Mouse (Mus musculus) lung, postnatal 36 days (tissue): ENCODE results near the gene Hsp90b1.
A peak's percentile ranks its signal among the peaks of the same experiment; 100 is the strongest.
"Not testable (repeated sequence)": the region's sequence is repeated elsewhere in the genome, so short reads cannot be mapped to it uniquely, and the experiment has no call there.

ENCODE experiments used
- DNase-seq: peaks from one replicate; pipeline ENCODE4 v3.0.0; 2022; ENCODE audit warnings: mixed read lengths

The Hsp90b1 gene

GRCm38 (mm10) chr10:86705318-86705921, at the start of gene Hsp90b1, which contains the start of gene Ttc41:
Gene Hsp90b1, minus strand, starts transcription at chr10:86705509.
Gene Ttc41, plus strand, starts transcription at chr10:86705811.
- DNase-seq = peak; percentile 99

GRCm38 (mm10) chr10:86744306-86744705, 39.0 kb upstream of the Hsp90b1 start:
- no peak for DNase-seq

GRCm38 (mm10) chr10:86742918-86743317, 37.6 kb upstream of the Hsp90b1 start:
- DNase-seq = no peak

- no peak for DNase-seq
These were observed 29.7 kb upstream of the Hsp90b1 start for GRCm38 (mm10) chr10:86735036-86735435.

GRCm38 (mm10) chr10:86731500-86731863, 26.2 kb upstream of the Hsp90b1 start:
- no peak for DNase-seq

GRCm38 (mm10) chr10:86730823-86731499, 25.7 kb upstream of the Hsp90b1 start:
- DNase-seq = peak; percentile 96

GRCm38 (mm10) chr10:86728176-86728575, 22.9 kb upstream of the Hsp90b1 start:
- peak; percentile 9 for DNase-seq

GRCm38 (mm10) chr10:86727548-86727980, 22.3 kb upstream of the Hsp90b1 start:
- DNase-seq = peak; percentile 81

- no peak for DNase-seq
These were observed 6.8 kb upstream of the Hsp90b1 start for GRCm38 (mm10) chr10:86712156-86712555.

GRCm38 (mm10) chr10:86707134-86707533, 1.8 kb upstream of the Hsp90b1 start:
- no peak for DNase-seq

- peak; percentile 95 for DNase-seq
These were observed 828 bp upstream of the Hsp90b1 start for GRCm38 (mm10) chr10:86705922-86706752.

GRCm38 (mm10) chr10:86704589-86705191, 619 bp downstream of the Hsp90b1 start:
- peak; percentile 58 for DNase-seq

GRCm38 (mm10) chr10:86704141-86704540, 1.2 kb downstream of the Hsp90b1 start:
- no peak for DNase-seq

- DNase-seq = no peak
These were observed 1.9 kb downstream of the Hsp90b1 start for GRCm38 (mm10) chr10:86703375-86703774.

GRCm38 (mm10) chr10:86702312-86702920, 2.9 kb downstream of the Hsp90b1 start:
- no peak for DNase-seq

- DNase-seq = no peak
These were observed 4.3 kb downstream of the Hsp90b1 start for GRCm38 (mm10) chr10:86700973-86701372.

- DNase-seq = no peak
These were observed 5.1 kb downstream of the Hsp90b1 start for GRCm38 (mm10) chr10:86700251-86700650.

- not testable (repeated sequence) for DNase-seq
These were observed 19.3 kb downstream of the Hsp90b1 start for GRCm38 (mm10) chr10:86686017-86686360.

GRCm38 (mm10) chr10:86685179-86686016, 19.9 kb downstream of the Hsp90b1 start:
- DNase-seq = peak; percentile 81

- DNase-seq = not testable (repeated sequence)
These were observed 20.5 kb downstream of the Hsp90b1 start for GRCm38 (mm10) chr10:86684797-86685178.

- DNase-seq = not testable (repeated sequence)
These were observed 34.8 kb downstream of the Hsp90b1 start for GRCm38 (mm10) chr10:86670550-86670949.
